Mouse (Mus musculus) thymus, adult 2 months (tissue): Measurements from ENCODE around the gene Efr3b.

Source experiments
- CTCF ChIP-seq: fragments of 200-500 bp; IDR thresholded peaks from 2 replicates; pipeline ENCODE4 v1.5.1; 2012; ENCODE audit warnings: mild to moderate bottlenecking, control low read depth, low read length, moderate library complexity, borderline replicate concordance; ENCODE audit not compliant: control insufficient read depth, poor library complexity, insufficient read depth; ENCODE audit errors: extremely low read depth
- POLR2A ChIP-seq: fragments of 200-500 bp; IDR thresholded peaks from 2 replicates; pipeline ENCODE4 v1.6.1; 2012; ENCODE audit warnings: mild to moderate bottlenecking, low read length, control low read depth, moderate library complexity; ENCODE audit not compliant: control insufficient read depth, poor library complexity, insufficient read depth; ENCODE audit errors: extremely low read depth

- no peak for TF ChIP-seq CTCF
- TF ChIP-seq POLR2A = no peak
These were observed 122.9 kb downstream of the Efr3b start for GRCm38 (mm10) chr12:3915852-3916251.
